8 mouse cellular contexts compared by ENCODE assay signal in genomic region chr7:128738041-128738440, GRCm38 (mm10). TPM values are rescaled to one million over a fixed set of nuclear protein-coding genes. Genes with fewer than 3 reads are reported as not detected.
A peak's percentile ranks its signal among the peaks of the same experiment; 100 is the strongest.
DNase-seq lines count a peak whose midpoint lies in the region; ATAC-seq and TF ChIP-seq lines count a peak whose summit lies in the region.

No protein-coding gene starts in this region.

- H3K9me3 ChIP-seq in forebrain, embryonic 14.5 days (replicated peaks; ENCODE audit: control insufficient read depth, low read length), result 0 out of 2 replicates have a peak, but pooled peaks cover 3% of the 10 kb centered on the region
- no peaks in the 10 kb centered on the region for H3K9me3 ChIP-seq in liver, embryonic 13.5 days (replicated peaks)
- H3K9me3 ChIP-seq in stomach, embryonic 15.5 days, result no peaks in the 10 kb centered on the region

- TF ChIP-seq CTCF in spleen, adult 2 months (IDR thresholded peaks at IDR 0.05; ENCODE audit: extremely low read depth, insufficient read depth, insufficient read length, insufficient replicate concordance), result no peak

- H3K36me3 ChIP-seq in spleen, adult 2 months (ENCODE audit: control insufficient read depth, insufficient read depth, low read length), result no peaks in the 10 kb centered on the region
- 0 out of 2 replicates have a peak, but pooled peaks cover 3% of the 10 kb centered on the region for H3K36me3 ChIP-seq in forebrain, embryonic 14.5 days (ENCODE audit: control insufficient read depth, insufficient read depth, low read length)
- peaks cover 6% of the 10 kb centered on the region for H3K36me3 ChIP-seq in liver, embryonic 13.5 days
- H3K36me3 ChIP-seq in stomach, embryonic 15.5 days, result peaks cover 3% of the 10 kb centered on the region; the same call in 1 of the 2 replicates

- 13% methylated on average over 5 of the region's 5 CpGs for WGBS in spleen, adult 2 months
- 76% methylated on average over 5 of the region's 5 CpGs for WGBS in forebrain, embryonic 14.5 days
- 41% methylated on average over 5 of the region's 5 CpGs for WGBS in liver, embryonic 13.5 days (ENCODE audit: insufficient replicate concordance)
- 45% methylated on average over 5 of the region's 5 CpGs for WGBS in stomach, embryonic 15.5 days

- H3K4me3 ChIP-seq in spleen, adult 2 months (ENCODE audit: extremely low read depth, insufficient read depth, insufficient read length), result peak overlapping the region; percentile 21; the same call in 1 of the 2 replicates
- no peak overlapping the region for H3K4me3 ChIP-seq in forebrain, embryonic 14.5 days (ENCODE audit: low read depth, low read length)
- H3K4me3 ChIP-seq in liver, embryonic 13.5 days (replicated peaks), result peak overlapping the region; percentile 89
- H3K4me3 ChIP-seq in stomach, embryonic 15.5 days (replicated peaks), result peak overlapping the region; percentile 98; the same call in 1 of the 2 replicates

- H3K4me1 ChIP-seq in spleen, adult 2 months (ENCODE audit: control insufficient read depth, insufficient read depth, insufficient read length), result peaks cover 8% of the 10 kb centered on the region; the same call in 1 of the 2 replicates
- H3K4me1 ChIP-seq in forebrain, embryonic 14.5 days (ENCODE audit: control insufficient read depth, insufficient read depth, low read length), result peaks cover 14% of the 10 kb centered on the region; the same call in 1 of the 2 replicates
- peaks cover 46% of the 10 kb centered on the region for H3K4me1 ChIP-seq in liver, embryonic 13.5 days (replicated peaks)
- peaks cover 12% of the 10 kb centered on the region for H3K4me1 ChIP-seq in stomach, embryonic 15.5 days

- H3K4me2 ChIP-seq in forebrain, embryonic 14.5 days (ENCODE audit: low read length), result peak overlapping the region; percentile 90
- peak overlapping the region; percentile 95 for H3K4me2 ChIP-seq in liver, embryonic 13.5 days
- peak overlapping the region; percentile 76 for H3K4me2 ChIP-seq in stomach, embryonic 15.5 days

- H3K9ac ChIP-seq in forebrain, embryonic 14.5 days (ENCODE audit: low read length), result peak overlapping the region; percentile 95; the same call in 1 of the 2 replicates
- peak overlapping the region; percentile 14; the same call in 1 of the 2 replicates for H3K9ac ChIP-seq in liver, embryonic 13.5 days
- no peak overlapping the region for H3K9ac ChIP-seq in stomach, embryonic 15.5 days

- H3K27me3 ChIP-seq in spleen, adult 2 months (ENCODE audit: control insufficient read depth, insufficient read depth, low read length), result no peaks in the 10 kb centered on the region
- no peaks in the 10 kb centered on the region for H3K27me3 ChIP-seq in forebrain, embryonic 14.5 days (replicated peaks; ENCODE audit: control insufficient read depth, insufficient read depth, low read length)
- H3K27me3 ChIP-seq in liver, embryonic 13.5 days, result peaks cover 12% of the 10 kb centered on the region
- H3K27me3 ChIP-seq in stomach, embryonic 15.5 days (replicated peaks), result no peaks in the 10 kb centered on the region

- H3K27ac ChIP-seq in spleen, adult 2 months (ENCODE audit: insufficient read depth, low read length), result no peak overlapping the region
- no peak overlapping the region for H3K27ac ChIP-seq in forebrain, embryonic 14.5 days (ENCODE audit: low read depth, low read length)
- H3K27ac ChIP-seq in liver, embryonic 13.5 days, result no peak overlapping the region
- no peak overlapping the region for H3K27ac ChIP-seq in stomach, embryonic 15.5 days

- DNase-seq in spleen, adult 2 months (ENCODE audit: low read depth in 1 of 2, low spot score in 2 of 2), result no peak
- DNase-seq in spleen, postnatal 10 days (ENCODE audit: low spot score in 2 of 2), result no peak
- DNase-seq in forebrain, embryonic 14.5 days (ENCODE audit: low spot score), result no peak
- DNase-seq in liver, embryonic 13.5 days, result no peak
- no peak for DNase-seq in layer of hippocampus, adult 9-11 months
- no peak for DNase-seq in urinary bladder, adult 2 months (ENCODE audit: low spot score)
- DNase-seq in ovary, adult 18-20 months (ENCODE audit: low spot score), result no peak

- TF ChIP-seq POLR2A in spleen, adult 2 months (IDR thresholded peaks at IDR 0.05; ENCODE audit: low read depth, low read length), result no peak

- ATAC-seq in forebrain, embryonic 14.5 days, result no peak
- no peak for ATAC-seq in liver, embryonic 13.5 days (ENCODE audit: low read depth)
- ATAC-seq in stomach, embryonic 15.5 days (ENCODE audit: insufficient read depth, low FRiP score, low read depth), result no peak

RNA-seq across cellular contexts. Expression of gene Mcmbp, which starts 2.3 kb away (rescaled TPM):
- 23.9 and 34.8 TPM in 2 replicates for polyA plus RNA-seq in spleen, adult 2 months (2012; rRNA removed)
- 55.6 and 58.1 TPM in 2 replicates for polyA plus RNA-seq in forebrain, embryonic 14.5 days (2014; fragmentation: Nextera tagmentation; extraction: Ambion mirVana)
- 27.1 and 30.5 TPM in 2 replicates for polyA plus RNA-seq in liver, embryonic 13.5 days (2015; fragmentation: Nextera tagmentation; extraction: Ambion mirVana)
- polyA plus RNA-seq in stomach, embryonic 15.5 days (2015; fragmentation: Nextera tagmentation; extraction: Ambion mirVana), result 58.2 and 60.9 TPM in 2 replicates
- 22.0 and 26.0 TPM in 2 replicates for polyA plus RNA-seq in urinary bladder, adult 2 months (2012; rRNA removed)

RNA-seq across cellular contexts. Expression of gene Sec23ip, which starts 6.7 kb away (rescaled TPM):
- polyA plus RNA-seq in spleen, adult 2 months (2012; rRNA removed), result 26.5 and 35.6 TPM in 2 replicates
- 30.6 and 34.7 TPM in 2 replicates for polyA plus RNA-seq in forebrain, embryonic 14.5 days (2014; fragmentation: Nextera tagmentation; extraction: Ambion mirVana)
- 20.4 and 25.0 TPM in 2 replicates for polyA plus RNA-seq in liver, embryonic 13.5 days (2015; fragmentation: Nextera tagmentation; extraction: Ambion mirVana)
- polyA plus RNA-seq in stomach, embryonic 15.5 days (2015; fragmentation: Nextera tagmentation; extraction: Ambion mirVana), result 32.3 and 32.5 TPM in 2 replicates
- polyA plus RNA-seq in urinary bladder, adult 2 months (2012; rRNA removed), result 17.8 and 19.7 TPM in 2 replicates
